Mouse (Mus musculus) heart, postnatal 4 days (tissue): ENCODE data around the gene Gm27029. TPM values are rescaled to one million over a fixed set of nuclear protein-coding genes. Genes with fewer than 3 reads are reported as not detected.
"Not testable (repeated sequence)": the region's sequence is repeated elsewhere in the genome, so short reads cannot be mapped to it uniquely, and the experiment has no call there.

Source experiments
- DNase-seq: peaks from one replicate; pipeline ENCODE4 v3.0.0; 2021
- microRNA-seq, 2 experiments: library from miRNA; unstranded; fragments of <30 nt; microRNA quantifications; one replicate each; pipeline ENCODE4 v1.2.0; 2021 to 2022
- total RNA-seq, 2 experiments: library from RNA; stranded (reverse); gene quantifications; 2 replicates each; pipeline ENCODE4 v1.2.3; 2021

The Gm27029 gene
- total RNA-seq, 2 experiments from 2014 or later = 3.0 to 8.8 TPM

DNA sequence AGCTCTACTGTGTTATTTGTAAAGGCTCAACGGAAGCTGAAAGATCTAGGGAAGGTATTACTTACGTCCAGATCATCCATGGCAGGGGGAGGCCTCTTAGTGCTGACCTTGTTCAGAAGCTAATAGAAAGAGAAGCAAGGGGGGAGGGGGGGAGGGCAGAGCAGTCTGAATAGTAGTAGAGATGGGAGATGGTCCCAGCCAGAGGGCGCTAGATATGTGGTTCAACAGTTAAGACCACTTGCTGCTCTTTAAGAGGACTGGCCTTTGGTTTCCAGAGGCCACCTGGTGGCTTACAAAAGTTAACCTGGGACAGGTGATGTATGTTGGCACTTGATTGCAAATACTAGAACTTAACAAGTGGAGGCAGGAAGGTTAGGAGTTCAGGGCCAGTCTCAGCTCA is 5.0 kb downstream of the Gm27029 start:
- DNase-seq = no peak

DNA sequence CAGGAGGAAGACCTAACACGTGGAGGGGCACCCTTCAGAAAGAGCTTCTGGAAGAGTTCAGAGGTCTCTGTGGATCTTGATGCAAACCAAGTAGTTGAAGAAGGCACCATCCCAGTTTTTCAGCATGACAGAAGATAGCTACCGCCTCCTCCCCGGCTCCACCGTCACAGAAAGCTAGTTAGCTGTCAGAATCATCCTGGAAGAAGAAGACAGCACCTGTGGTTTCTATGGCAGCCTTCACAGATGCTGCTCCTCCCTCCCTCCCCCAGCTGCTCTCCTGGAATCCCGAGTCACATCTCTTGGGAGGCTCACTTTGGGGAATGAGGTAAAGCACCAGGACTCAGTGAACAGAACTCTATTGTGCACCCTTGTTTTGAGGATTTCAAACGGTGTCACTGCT is 5.6 kb downstream of the Gm27029 start:
- DNase-seq = no peak

DNA sequence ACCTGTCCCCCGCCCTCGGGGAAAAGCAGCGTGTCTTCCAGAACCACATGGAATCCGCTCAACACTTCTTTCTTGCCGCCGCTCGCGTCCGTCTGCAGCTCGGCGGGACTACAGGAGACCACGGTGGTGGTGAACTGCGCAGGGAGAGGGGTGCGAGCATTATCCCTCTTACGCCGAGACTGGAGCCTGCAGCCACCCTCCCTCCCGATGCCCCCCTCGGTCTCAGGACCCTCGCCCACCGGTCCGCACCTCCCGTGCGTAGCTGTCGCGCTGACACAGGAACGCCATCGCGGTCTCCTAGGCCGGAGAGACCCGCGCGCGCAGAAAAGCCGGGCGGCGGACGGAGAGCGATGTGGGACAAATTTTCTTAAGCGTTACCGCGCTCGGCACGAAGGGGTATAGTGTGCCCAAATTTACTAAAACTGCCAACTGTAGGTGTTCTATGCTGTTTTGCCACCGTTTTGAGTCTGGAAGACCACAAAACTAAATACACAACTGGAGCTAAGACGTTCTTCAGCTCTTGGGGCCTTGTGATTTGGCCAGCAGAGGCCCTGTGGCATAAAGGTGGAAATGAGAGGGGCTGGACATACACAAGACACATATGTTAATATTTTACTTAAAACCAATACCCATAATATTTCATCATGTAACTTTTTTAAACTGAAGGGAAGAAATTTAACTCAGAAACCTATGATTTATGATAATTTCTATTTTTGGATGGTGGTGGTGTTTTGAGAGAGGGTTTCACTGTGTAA is 7.3 kb downstream of the Gm27029 start, which contains the start of gene Aarsd1:
TSS of gene Aarsd1 (minus strand) at position 515 of the 755 bp plus-strand sequence.
- peak; percentile 94 for DNase-seq

DNA sequence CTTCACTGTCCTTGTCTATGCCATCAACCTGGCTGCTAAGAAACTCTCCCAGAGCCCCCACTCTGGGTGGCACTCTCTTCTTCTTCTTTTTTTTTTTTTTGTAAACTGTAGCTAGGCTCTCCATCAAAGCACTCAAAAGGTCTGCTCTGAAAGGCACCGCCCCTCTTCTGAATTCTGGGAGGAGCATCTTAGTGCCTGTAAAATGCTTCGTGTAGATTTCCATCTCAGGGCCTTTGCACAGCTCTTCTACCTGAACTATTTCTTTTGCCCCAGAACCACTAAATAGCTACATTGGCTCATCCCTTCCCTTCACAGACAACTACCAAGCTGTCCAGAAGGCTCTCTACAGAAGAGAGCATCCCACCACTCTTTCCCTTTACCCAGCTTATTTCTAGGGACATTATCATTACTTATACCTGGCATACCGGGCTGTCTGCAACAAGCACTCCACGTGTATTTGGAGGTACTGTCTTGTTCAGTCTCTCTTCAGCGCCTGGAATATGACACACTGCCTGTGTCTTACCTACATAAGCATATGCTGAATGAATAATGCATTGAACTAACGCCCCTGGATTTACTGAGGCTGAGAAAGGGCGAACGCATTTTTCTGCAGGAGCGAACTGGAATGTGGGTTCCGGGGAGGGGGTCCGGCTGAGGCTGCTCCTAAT is 8.0 kb downstream of the Gm27029 start:
- DNase-seq = no peak

DNA sequence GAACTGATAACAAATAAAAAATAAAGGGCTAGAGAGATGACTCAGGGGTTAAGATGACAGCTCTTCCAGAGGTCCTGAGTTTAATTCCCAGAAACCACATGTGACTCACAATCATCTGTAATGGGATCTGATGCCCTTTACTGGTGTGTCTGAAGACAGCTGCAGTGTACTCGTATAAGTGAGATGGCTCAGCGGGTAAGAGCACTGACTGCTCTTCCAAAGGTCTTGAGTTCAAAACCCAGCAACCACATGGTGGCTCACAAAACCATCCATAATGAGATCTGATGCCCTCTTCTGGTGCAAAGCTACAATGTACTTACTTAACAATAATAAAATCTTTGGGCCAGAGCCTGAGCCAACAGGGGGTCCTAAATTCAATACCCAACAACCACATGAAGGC is 9.3 kb downstream of the Gm27029 start:
- no peak for DNase-seq

DNA sequence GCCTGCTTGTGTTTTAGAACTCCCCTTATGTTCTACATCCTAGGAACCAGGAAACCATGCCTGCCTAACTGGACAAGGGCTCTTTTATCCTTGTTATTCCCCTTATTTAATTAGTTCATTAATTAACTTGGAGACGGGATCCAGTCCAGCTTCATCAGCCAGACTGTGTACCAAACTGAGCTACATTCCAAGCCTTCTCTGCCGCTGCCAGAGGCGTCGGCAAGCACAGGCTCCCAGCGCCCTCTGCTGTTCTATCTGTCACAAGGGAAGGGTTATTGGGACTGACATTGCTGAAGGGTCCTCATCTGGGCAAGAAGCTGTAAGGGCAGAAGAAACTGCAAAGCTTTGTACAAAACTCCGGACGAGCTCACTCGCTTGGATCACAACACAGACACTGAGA is 29.5 kb downstream of the Gm27029 start:
- DNase-seq = peak; percentile 86

DNA sequence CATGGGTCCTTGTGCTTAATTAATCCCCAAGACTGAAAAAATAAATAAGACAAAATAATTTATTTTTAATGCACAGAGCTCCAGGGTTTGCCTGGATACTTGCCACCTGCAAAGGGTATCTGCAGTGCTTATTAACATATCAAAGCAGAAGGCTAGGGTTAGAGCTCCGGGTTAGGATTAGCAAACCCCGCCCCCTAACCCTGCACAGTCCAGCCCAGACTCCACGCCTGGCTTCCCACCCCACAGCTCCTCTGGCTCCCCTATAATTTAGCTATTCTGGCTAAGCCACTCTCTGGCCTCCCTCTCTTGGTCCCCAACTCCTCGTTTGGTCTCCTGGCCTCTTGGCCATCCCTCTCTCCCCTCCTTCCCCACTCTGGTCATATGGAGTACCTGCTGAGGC is 42.8 kb downstream of the Gm27029 start:
- DNase-seq = no peak

DNA sequence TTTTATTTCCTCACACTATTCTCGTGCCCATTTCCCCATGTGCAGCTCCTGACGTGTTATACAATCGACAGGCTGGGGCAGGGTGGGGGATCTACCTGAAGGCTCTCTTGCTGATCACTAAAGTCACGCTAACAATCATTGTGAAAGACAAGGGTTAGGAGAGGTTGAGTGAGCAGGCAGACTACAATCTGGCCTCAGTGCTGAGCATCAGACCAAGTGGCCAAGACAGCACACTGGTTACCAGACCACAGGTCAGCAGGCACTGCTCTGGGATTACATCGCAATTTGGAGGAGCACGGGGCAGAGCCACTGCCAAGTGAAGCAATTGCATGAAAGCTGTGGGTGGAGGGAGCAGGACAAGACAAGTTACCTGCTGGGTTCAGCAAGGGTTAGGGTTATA is 45.7 kb downstream of the Gm27029 start:
- no peak for DNase-seq

DNA sequence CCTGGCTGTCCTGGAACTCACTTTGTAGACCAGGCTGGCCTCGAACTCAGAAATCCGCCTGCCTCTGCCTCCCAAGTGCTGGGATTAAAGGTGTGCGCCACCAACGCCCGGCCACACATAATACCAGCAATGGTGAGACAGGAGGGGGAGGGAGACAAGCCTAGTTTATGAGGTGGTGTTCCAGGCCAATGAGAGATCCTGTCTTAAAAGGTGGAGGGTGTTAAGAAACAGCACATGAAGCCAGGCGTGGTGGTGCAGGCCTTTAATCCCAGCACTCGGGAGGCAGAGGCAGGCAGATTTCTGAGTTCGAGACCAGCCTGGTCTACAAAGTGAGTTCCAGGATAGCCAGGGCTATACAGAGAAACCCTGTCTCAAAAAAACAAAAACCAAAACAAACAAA is 46.4 kb downstream of the Gm27029 start:
- DNase-seq = not testable (repeated sequence)

DNA sequence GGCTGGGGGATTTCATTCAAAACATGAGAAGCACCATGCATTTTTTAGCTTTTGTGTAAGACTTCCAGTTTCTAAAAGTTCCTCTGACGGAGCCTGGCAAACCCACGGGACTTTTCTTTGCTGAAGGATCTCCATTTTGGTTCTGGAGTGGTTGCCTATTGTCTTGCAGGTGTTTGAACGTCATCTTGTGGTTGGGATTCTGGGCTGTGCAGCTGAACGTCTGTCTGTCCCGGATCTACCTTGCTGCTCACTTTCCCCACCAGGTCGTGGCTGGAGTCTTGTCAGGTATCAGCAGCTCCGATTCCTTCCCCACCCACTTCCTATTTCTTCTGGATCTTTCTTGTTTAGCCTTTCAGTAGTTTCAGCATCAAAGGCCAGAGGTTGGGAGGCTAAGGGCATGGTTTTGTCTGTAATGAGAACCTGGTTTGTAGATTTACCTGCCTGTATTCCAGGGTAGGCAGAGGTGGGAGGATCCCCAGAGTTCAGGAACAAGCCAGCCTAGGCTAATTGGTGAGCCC is 50.1 kb downstream of the Gm27029 start:
- no peak for DNase-seq

DNA sequence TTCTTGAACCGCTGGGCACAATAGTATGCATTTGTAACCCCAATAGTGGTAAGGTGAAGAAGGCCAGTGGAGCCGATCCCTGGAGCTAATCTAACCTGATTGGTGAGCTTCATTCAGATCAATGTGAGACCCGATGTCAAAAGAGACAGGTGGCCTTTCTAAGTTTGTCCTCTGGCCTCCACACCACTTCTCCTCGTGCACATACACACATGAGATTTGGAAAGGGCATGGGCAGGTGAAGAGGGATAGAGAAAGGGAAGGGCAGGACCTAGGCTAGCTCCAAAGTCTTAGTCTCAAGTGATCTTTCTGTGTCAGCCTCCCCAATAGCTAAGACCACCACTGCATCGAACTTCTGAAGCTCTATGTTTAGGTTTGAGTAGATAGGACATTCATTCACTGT is 54.5 kb downstream of the Gm27029 start:
- no peak for DNase-seq

DNA sequence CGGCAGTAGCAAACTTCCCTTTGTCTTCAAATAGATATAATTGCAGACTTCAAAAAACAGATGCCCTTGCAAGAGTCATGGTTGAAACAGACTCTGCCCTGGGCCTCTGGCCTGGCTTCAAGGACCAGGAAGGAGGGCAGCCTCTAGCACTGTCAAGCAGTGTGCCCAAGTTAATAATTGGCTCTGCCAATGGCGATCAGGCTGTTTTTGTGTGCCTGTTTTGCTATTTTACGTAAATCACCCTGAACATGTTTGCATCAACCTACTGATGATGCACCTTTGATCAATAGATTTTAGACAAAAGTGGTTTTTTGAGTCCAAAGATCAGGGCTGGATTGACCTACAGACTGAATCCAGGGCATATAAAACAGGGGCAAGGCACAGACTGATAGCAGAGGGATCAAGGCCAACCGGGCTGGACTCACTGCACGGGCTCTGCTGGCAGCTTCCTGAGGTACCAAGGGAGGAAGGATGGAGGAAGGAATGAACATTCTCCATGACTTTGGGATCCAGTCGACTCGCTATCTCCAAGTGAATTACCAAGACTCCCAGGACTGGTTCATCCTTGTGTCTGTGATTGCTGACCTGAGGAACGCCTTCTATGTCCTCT is 57.2 kb downstream of the Gm27029 start, which contains the start of gene G6pc:
TSS of gene G6pc (plus strand) at position 236 of the 610 bp plus-strand sequence.
- DNase-seq = no peak

DNA sequence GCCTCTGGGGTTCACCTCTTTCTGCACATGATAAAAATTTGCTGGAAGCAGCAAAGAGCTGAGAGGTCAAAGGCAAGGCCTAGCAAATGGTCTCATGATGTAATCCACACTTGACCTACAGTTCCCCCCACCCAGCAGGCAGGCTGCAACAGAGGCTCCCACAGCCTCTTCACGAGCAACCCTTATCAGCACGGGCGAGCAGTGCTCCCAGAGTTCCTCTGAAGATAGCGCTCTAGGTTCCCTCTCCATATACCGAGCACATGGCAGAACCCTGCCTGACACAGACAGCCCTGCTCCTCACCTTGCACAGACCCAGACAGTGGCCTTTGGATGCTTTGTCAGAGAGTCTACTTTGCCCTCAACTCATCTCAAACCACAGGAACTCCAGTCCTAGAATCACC is 60.1 kb downstream of the Gm27029 start:
- no peak for DNase-seq

DNA sequence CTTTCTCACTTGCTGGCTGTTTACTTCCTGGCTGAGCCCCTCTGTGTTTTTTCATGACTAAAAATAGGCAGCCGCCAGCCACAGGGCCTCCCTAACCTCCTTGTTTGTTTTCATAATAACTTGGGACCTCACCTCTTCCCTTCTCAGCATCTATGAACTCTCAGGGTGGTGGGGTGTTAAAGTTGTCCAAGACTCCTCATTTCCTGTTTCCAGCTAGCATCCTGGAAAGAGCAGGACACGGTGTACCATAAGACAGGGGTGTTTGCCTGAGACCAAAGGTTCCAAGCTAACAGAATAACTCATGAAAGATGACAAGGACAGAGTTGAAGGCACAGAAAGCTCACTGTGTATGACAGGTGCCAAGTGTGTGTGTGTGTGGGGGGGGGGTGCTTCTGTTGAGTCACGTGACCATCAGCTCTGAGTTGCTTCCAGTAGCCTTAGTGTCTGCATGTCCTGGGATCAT is 63.9 kb downstream of the Gm27029 start:
- DNase-seq = no peak

DNA sequence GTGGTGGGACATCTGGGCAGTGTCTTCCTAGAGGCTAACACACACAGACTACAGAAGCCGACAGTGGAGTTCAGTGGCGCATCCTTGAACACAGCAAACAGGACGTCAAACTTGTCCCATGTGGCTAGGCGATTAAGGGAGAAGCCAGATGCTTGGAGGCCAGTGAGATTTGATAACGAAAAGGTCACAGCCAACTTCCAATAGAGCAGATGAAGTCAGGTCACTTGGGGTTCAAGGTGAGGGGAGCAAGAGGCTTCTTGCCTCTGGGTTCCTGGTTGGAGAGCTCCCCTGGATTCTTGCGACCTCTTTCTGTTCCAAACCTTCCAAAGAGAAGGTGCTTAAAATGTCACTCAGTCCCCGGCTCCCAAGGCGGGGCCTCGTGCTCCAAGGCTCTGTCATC is 64.8 kb downstream of the Gm27029 start:
- DNase-seq = no peak

DNA sequence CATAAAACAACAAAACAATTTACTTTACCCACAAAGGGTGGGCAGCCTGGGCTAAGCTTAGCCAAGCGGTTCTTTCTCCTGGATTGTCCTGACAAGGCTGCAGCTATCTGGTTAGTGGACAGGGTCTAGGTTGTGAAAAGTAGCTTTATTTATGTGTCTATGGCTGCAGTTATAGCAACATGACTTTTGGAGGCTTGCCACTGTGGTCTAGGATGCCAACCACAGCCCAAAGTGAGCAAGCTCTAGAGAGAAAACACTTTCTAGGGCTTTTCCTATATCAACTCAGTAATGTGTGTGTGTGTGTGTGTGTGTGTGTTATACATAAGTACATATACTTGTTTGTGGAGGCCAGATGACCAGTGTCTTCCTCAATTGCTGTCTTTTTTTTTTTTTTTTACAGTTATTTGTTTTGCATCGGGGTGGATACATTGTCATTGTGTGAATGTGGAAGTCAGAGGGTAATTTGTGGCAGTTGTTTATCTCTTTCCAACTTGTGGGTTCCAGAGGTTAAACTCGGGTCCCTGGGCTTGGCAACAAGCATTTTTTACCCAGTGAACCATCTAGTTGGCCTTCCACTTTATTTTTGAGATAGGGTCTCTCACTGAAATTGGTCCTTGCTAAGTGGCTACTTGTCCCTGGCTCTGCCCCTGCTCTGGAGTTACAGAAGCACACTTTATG is 67.0 kb downstream of the Gm27029 start:
- no peak for DNase-seq

Small RNA genes within 50 kb of the gene (microRNA-seq; reads per million reads assigned to microRNA genes)
- gene Mir6929 = 4.7 to 5.2 reads per million in 2 experiments

Other genes starting within 250 kb of the Gm27029 start
- not detected for gene Ccr10, start 249.4 kb downstream of the Gm27029 start, total RNA-seq
- 10 to 100 TPM; 14.7 to 15.0 TPM for gene Ezh1, start 198.3 kb downstream of the Gm27029 start, total RNA-seq
- gene Ramp2, start 178.8 kb downstream of the Gm27029 start, total RNA-seq = 100 to 1,000 TPM; 122 to 134 TPM
- gene Vps25, start 171.1 kb downstream of the Gm27029 start, total RNA-seq = 10 to 100 TPM; 87.6 to 88.7 TPM
- 1 to 10 TPM; 4.5 to 7.2 TPM for gene Wnk4, start 164.2 kb downstream of the Gm27029 start, total RNA-seq
- gene Cntd1, start 145.8 kb downstream of the Gm27029 start, total RNA-seq = under 1 TPM; 0.41 to 0.47 TPM
- gene Coa3, start 145.7 kb downstream of the Gm27029 start, total RNA-seq = 10 to 100 TPM; 86.3 to 90.1 TPM
- gene Becn1, start 122.5 kb downstream of the Gm27029 start, total RNA-seq = 100 to 1,000 TPM; 103 to 106 TPM
- 100 to 1,000 TPM in 1 of 2 experiments, 10 to 100 TPM in 1; 88.7 to 103 TPM for gene Psme3, start 108.6 kb downstream of the Gm27029 start, total RNA-seq
- gene Aoc2, start 99.7 kb downstream of the Gm27029 start, total RNA-seq = 1 to 10 TPM; 2.9 to 3.2 TPM
- 10 to 100 TPM; 29.5 to 31.3 TPM for gene Aoc3, start 94.2 kb downstream of the Gm27029 start, total RNA-seq
- not detected for gene G6pc, start 57.2 kb downstream of the Gm27029 start, total RNA-seq
- 10 to 100 TPM; 25.0 to 27.1 TPM for gene Aarsd1, start 7.2 kb downstream of the Gm27029 start, total RNA-seq
- 10 to 100 TPM in 1 of 2 experiments, 1 to 10 TPM in 1; 9.0 to 12.4 TPM for gene Rundc1, start 289 bp upstream of the Gm27029 start, total RNA-seq
- 10 to 100 TPM; 50.6 to 52.8 TPM for gene Ptges3l, start 537 bp upstream of the Gm27029 start, total RNA-seq
- 10 to 100 TPM; 69.0 to 72.5 TPM for gene Rpl27, start 17.5 kb upstream of the Gm27029 start, total RNA-seq
- 10 to 100 TPM; 12.0 to 13.1 TPM for gene Ifi35, start 23.6 kb upstream of the Gm27029 start, total RNA-seq
- 10 to 100 TPM; 11.5 to 11.7 TPM for gene Rnd2, start 40.2 kb upstream of the Gm27029 start, total RNA-seq
- gene Vat1, start 41.4 kb upstream of the Gm27029 start, total RNA-seq = 10 to 100 TPM; 59.5 to 60.4 TPM
- 10 to 100 TPM; 10.6 to 10.9 TPM for gene Brca1, start 127.2 kb upstream of the Gm27029 start, total RNA-seq
- gene Nbr1, start 127.4 kb upstream of the Gm27029 start, total RNA-seq = 100 to 1,000 TPM; 116 to 120 TPM
- 1 to 10 TPM; 7.9 TPM for gene Tmem106a, start 157.4 kb upstream of the Gm27029 start, total RNA-seq
- gene Gm11634, start 174.5 kb upstream of the Gm27029 start, total RNA-seq = not detected
- gene Rdm1, start 202.4 kb upstream of the Gm27029 start, total RNA-seq = 10 to 100 TPM; 29.2 to 35.0 TPM
- 10 to 100 TPM; 17.9 to 20.5 TPM for gene Arl4d, start 240.7 kb upstream of the Gm27029 start, total RNA-seq